ENCODE assay signal across 11 mouse cellular contexts in the genomic region with DNA sequence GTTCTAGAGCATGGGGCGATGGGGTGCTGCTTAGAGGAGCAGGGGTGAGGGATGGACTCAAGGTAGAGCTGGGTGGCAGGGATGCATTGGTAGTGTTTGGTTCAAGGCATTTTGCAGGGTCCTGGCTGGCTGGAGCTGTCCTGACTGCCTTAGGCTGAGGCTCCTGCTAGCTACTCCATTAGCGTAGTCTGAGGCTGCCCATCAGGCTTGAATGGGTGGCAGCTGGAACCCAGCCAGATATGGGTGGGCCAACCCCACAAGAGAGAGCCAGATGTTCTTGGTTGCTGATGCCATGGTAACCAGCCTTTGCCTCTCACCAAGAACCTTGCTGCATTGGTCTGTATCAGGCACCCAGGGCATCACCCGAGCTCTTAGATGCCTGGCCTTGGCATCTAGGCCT.
DNase-seq lines count a peak whose midpoint lies in the region; ATAC-seq and TF ChIP-seq lines count a peak whose summit lies in the region.
"Had no signal": no experiment of that assay in that cellular context is flagged by ENCODE, and none has a peak within 500 bp of the region (broad histone marks: within the 10 kb centered on the region; RNA-seq: fewer than 3 reads in every experiment).

No protein-coding gene starts in this region.

- H3K4me1 ChIP-seq in heart, embryonic 14.5 days (ENCODE audit: control insufficient read depth in 2 of 2, insufficient read depth in 2 of 2, low read length in 2 of 2) = peaks cover 2 to 4% of the 10 kb centered on the region in 2 experiments; a peak in 1 of 4 replicates
- 0 out of 2 replicates have a peak, but pooled peaks cover 6% of the 10 kb centered on the region for H3K4me1 ChIP-seq in heart, embryonic 11.5 days (ENCODE audit: control insufficient read depth, insufficient read depth, low read length)
- peaks cover 9% of the 10 kb centered on the region; the same call in 1 of the 2 replicates for H3K4me1 ChIP-seq in midbrain, embryonic 12.5 days
- no peaks in the 10 kb centered on the region for H3K4me1 ChIP-seq in midbrain, embryonic 14.5 days (ENCODE audit: control insufficient read depth, insufficient read depth, low read length)
- no peaks in the 10 kb centered on the region for H3K4me1 ChIP-seq in forebrain, postnatal 0 days (ENCODE audit: insufficient read depth)
- peaks cover 5% of the 10 kb centered on the region; the same call in 1 of the 2 replicates for H3K4me1 ChIP-seq in neural tube, embryonic 14.5 days (ENCODE audit: control insufficient read depth, insufficient read depth, low read length)
- H3K4me1 ChIP-seq: stomach, embryonic 15.5 days had no signal

- 89% methylated on average over 3 of the region's 3 CpGs for WGBS in heart, embryonic 14.5 days
- WGBS in heart, embryonic 11.5 days (ENCODE audit: insufficient replicate concordance) = 89% methylated on average over 3 of the region's 3 CpGs
- WGBS in midbrain, embryonic 12.5 days = 96% methylated on average over 3 of the region's 3 CpGs
- 90% methylated on average over 3 of the region's 3 CpGs for WGBS in midbrain, embryonic 14.5 days
- WGBS in forebrain, postnatal 0 days = 71% methylated on average over 3 of the region's 3 CpGs
- 75% methylated on average over 3 of the region's 3 CpGs for WGBS in neural tube, embryonic 14.5 days

- no peak overlapping the region for H3K27ac ChIP-seq in heart, embryonic 14.5 days (replicated peaks in 1 of 2; ENCODE audit: control insufficient read depth in 1 of 2, insufficient read depth in 1 of 2, low read depth in 2 of 2, low read length in 2 of 2)
- no peak overlapping the region for H3K27ac ChIP-seq in heart, embryonic 11.5 days (ENCODE audit: low read depth, low read length)
- no peak overlapping the region for H3K27ac ChIP-seq in midbrain, embryonic 12.5 days (replicated peaks)
- no peak overlapping the region for H3K27ac ChIP-seq in midbrain, embryonic 14.5 days (replicated peaks; ENCODE audit: low read depth, low read length)
- H3K27ac ChIP-seq in forebrain, postnatal 0 days (ENCODE audit: low read depth, low read length) = no peak overlapping the region
- no peak overlapping the region for H3K27ac ChIP-seq in neural tube, embryonic 14.5 days (ENCODE audit: low read depth, low read length)
- H3K27ac ChIP-seq: stomach, embryonic 15.5 days had no signal

- ATAC-seq in heart, embryonic 14.5 days (ENCODE audit: insufficient number of reproducible peaks, insufficient read depth, low FRiP score, low read depth) = 0 out of 2 replicates have a peak, but pooled peaks have one; percentile 27
- no peak for ATAC-seq in heart, embryonic 11.5 days (replicated peaks; ENCODE audit: insufficient number of reproducible peaks, low FRiP score, low TSS enrichment)
- ATAC-seq in midbrain, embryonic 12.5 days (ENCODE audit: low FRiP score, low read depth) = peak; percentile 20; the same call in 1 of the 2 replicates
- no peak; the same call in 1 of the 2 replicates for ATAC-seq in midbrain, embryonic 14.5 days (ENCODE audit: low FRiP score, low TSS enrichment)
- ATAC-seq in forebrain, postnatal 0 days = peak; percentile 58
- peak; percentile 53; the same call in 1 of the 2 replicates for ATAC-seq in neural tube, embryonic 14.5 days (ENCODE audit: low read depth)

- DNase-seq in midbrain, embryonic 14.5 days = no peak
- peak; percentile 41 for DNase-seq in forebrain, postnatal 0 days
- no peak for DNase-seq in T-cell, adult 2 months (ENCODE audit: low spot score)
- DNase-seq in urinary bladder, postnatal 36 days (ENCODE audit: low spot score in 2 of 2) = no peak
- DNase-seq: kidney, adult 18-20 months had no signal

- TF ChIP-seq CTCF in forebrain, postnatal 0 days (IDR thresholded peaks at IDR 0.05; ENCODE audit: low read depth) = no peak

- no peaks in the 10 kb centered on the region for H3K9me3 ChIP-seq in heart, embryonic 14.5 days (ENCODE audit: control insufficient read depth, low read length)
- no peaks in the 10 kb centered on the region for H3K9me3 ChIP-seq in heart, embryonic 11.5 days (replicated peaks; ENCODE audit: control insufficient read depth, low read length)
- H3K9me3 ChIP-seq in midbrain, embryonic 12.5 days = no peaks in the 10 kb centered on the region
- no peaks in the 10 kb centered on the region for H3K9me3 ChIP-seq in midbrain, embryonic 14.5 days (ENCODE audit: control insufficient read depth, low read length)
- no peaks in the 10 kb centered on the region for H3K9me3 ChIP-seq in forebrain, postnatal 0 days (ENCODE audit: low read length)
- H3K9me3 ChIP-seq in neural tube, embryonic 14.5 days (ENCODE audit: control insufficient read depth, low read length) = no peaks in the 10 kb centered on the region
- H3K9me3 ChIP-seq: heart, embryonic 12.5 days; stomach, embryonic 15.5 days had no signal

- H3K4me2 ChIP-seq in heart, embryonic 14.5 days (ENCODE audit: low read length) = no peak overlapping the region
- no peak overlapping the region for H3K4me2 ChIP-seq in heart, embryonic 11.5 days
- no peak overlapping the region for H3K4me2 ChIP-seq in midbrain, embryonic 12.5 days (replicated peaks)
- H3K4me2 ChIP-seq in midbrain, embryonic 14.5 days (ENCODE audit: low read length) = no peak overlapping the region
- H3K4me2 ChIP-seq in forebrain, postnatal 0 days (ENCODE audit: low read depth) = no peak overlapping the region
- no peak overlapping the region for H3K4me2 ChIP-seq in neural tube, embryonic 14.5 days (ENCODE audit: low read depth, low read length)
- H3K4me2 ChIP-seq: heart, embryonic 12.5 days; stomach, embryonic 15.5 days had no signal

- H3K4me3 ChIP-seq in heart, embryonic 14.5 days (ENCODE audit: control insufficient read depth in 1 of 2, insufficient read depth in 1 of 2, low read depth in 1 of 2, low read length in 2 of 2) = no peak overlapping the region
- H3K4me3 ChIP-seq in heart, embryonic 11.5 days (ENCODE audit: low read depth, low read length) = no peak overlapping the region
- no peak overlapping the region for H3K4me3 ChIP-seq in midbrain, embryonic 12.5 days
- H3K4me3 ChIP-seq in midbrain, embryonic 14.5 days (replicated peaks; ENCODE audit: low read depth, low read length) = no peak overlapping the region
- no peak overlapping the region for H3K4me3 ChIP-seq in forebrain, postnatal 0 days (ENCODE audit: low read depth, low read length)
- H3K4me3 ChIP-seq in neural tube, embryonic 14.5 days (ENCODE audit: low read depth, low read length) = no peak overlapping the region
- H3K4me3 ChIP-seq: heart, embryonic 12.5 days; stomach, embryonic 15.5 days had no signal

- H3K36me3 ChIP-seq in heart, embryonic 14.5 days (ENCODE audit: control insufficient read depth, insufficient read depth, low read length) = peaks cover 8% of the 10 kb centered on the region; the same call in 1 of the 2 replicates
- H3K36me3 ChIP-seq in heart, embryonic 11.5 days (ENCODE audit: control insufficient read depth, insufficient read depth, low read length) = no peaks in the 10 kb centered on the region
- no peaks in the 10 kb centered on the region; the same call in 1 of the 2 replicates for H3K36me3 ChIP-seq in midbrain, embryonic 12.5 days
- no peaks in the 10 kb centered on the region for H3K36me3 ChIP-seq in midbrain, embryonic 14.5 days (ENCODE audit: control insufficient read depth, insufficient read depth, low read length)
- H3K36me3 ChIP-seq in forebrain, postnatal 0 days (ENCODE audit: insufficient read depth) = peaks cover 8% of the 10 kb centered on the region; the same call in 1 of the 2 replicates
- H3K36me3 ChIP-seq in neural tube, embryonic 14.5 days (ENCODE audit: control insufficient read depth, insufficient read depth, low read length) = no peaks in the 10 kb centered on the region
- H3K36me3 ChIP-seq: stomach, embryonic 15.5 days had no signal

- no peak overlapping the region for H3K9ac ChIP-seq in heart, embryonic 14.5 days (ENCODE audit: low read length)
- H3K9ac ChIP-seq in heart, embryonic 11.5 days (ENCODE audit: low read depth, low read length) = no peak overlapping the region
- H3K9ac ChIP-seq in midbrain, embryonic 12.5 days (replicated peaks) = no peak overlapping the region
- no peak overlapping the region for H3K9ac ChIP-seq in midbrain, embryonic 14.5 days (replicated peaks; ENCODE audit: low read length)
- H3K9ac ChIP-seq in forebrain, postnatal 0 days = no peak overlapping the region
- no peak overlapping the region for H3K9ac ChIP-seq in neural tube, embryonic 14.5 days (replicated peaks; ENCODE audit: low read depth, low read length)
- H3K9ac ChIP-seq: heart, embryonic 12.5 days; stomach, embryonic 15.5 days had no signal

- no peaks in the 10 kb centered on the region for H3K27me3 ChIP-seq in heart, embryonic 14.5 days (ENCODE audit: control insufficient read depth, insufficient read depth, low read length)
- no peaks in the 10 kb centered on the region for H3K27me3 ChIP-seq in heart, embryonic 11.5 days (ENCODE audit: control insufficient read depth, insufficient read depth, low read length)
- H3K27me3 ChIP-seq in midbrain, embryonic 12.5 days = no peaks in the 10 kb centered on the region
- H3K27me3 ChIP-seq in midbrain, embryonic 14.5 days (ENCODE audit: control insufficient read depth, insufficient read depth, low read length) = no peaks in the 10 kb centered on the region
- H3K27me3 ChIP-seq in forebrain, postnatal 0 days (ENCODE audit: insufficient read depth, low read length) = no peaks in the 10 kb centered on the region
- no peaks in the 10 kb centered on the region for H3K27me3 ChIP-seq in neural tube, embryonic 14.5 days (ENCODE audit: control insufficient read depth, insufficient read depth, low read length)
- H3K27me3 ChIP-seq: heart, embryonic 12.5 days; stomach, embryonic 15.5 days had no signal

Comparison
In these comparisons a context has a peak if more than half of its experiments do, and no peak if none do; other contexts are left out.
1. ATAC-seq: peak in heart, embryonic 14.5 days (single experiment), midbrain, embryonic 12.5 days (single experiment), forebrain, postnatal 0 days (single experiment) and neural tube, embryonic 14.5 days (single experiment); none in heart, embryonic 11.5 days (single experiment) and midbrain, embryonic 14.5 days (single experiment).